Mouse (Mus musculus) midbrain, embryonic 11.5 days (tissue): ENCODE measurements around the gene Phldb2. TPM values are rescaled to one million over a fixed set of nuclear protein-coding genes. Genes with fewer than 3 reads are reported as not detected.

Experiments
- ATAC-seq: fragments of 200-750 bp; cut with Nextera tagmentation; 2 replicates; pipeline ENCODE4 v1.8.0; 2017; ENCODE audit warnings: moderate TSS enrichment, moderate library complexity; ENCODE audit not compliant: low FRiP score
- DNase-seq: peaks from one replicate; pipeline ENCODE4 v3.0.0; 2015; ENCODE audit warnings: low spot score; ENCODE audit errors: missing footprints
- H3K27ac ChIP-seq: fragments of 300-500 bp; sonication (generic); 2 replicates; pipeline ENCODE4 v1.5.1; 2014; ENCODE audit warnings: low read depth, low read length
- H3K27me3 ChIP-seq: fragments of 300-500 bp; sonication (generic); 2 replicates; pipeline ENCODE4 v1.6.1; 2014; ENCODE audit warnings: mild to moderate bottlenecking, low read length, moderate library complexity, mixed read lengths; ENCODE audit not compliant: control insufficient read depth, insufficient read depth
- H3K36me3 ChIP-seq: fragments of 300-500 bp; sonication (generic); 2 replicates; pipeline ENCODE4 v1.6.1; 2014; ENCODE audit warnings: mild to moderate bottlenecking, low read length, moderate library complexity, mixed read lengths; ENCODE audit not compliant: control insufficient read depth, insufficient read depth
- H3K4me1 ChIP-seq: fragments of 300-500 bp; sonication (generic); 2 replicates; pipeline ENCODE4 v1.6.1; 2014; ENCODE audit warnings: low read length; ENCODE audit not compliant: control insufficient read depth, insufficient read depth
- H3K4me2 ChIP-seq: fragments of 300-500 bp; sonication (generic); 2 replicates; pipeline ENCODE4 v1.6.1; 2014; ENCODE audit warnings: mild to moderate bottlenecking, moderate library complexity
- H3K4me3 ChIP-seq: fragments of 300-500 bp; sonication (generic); 2 replicates; pipeline ENCODE4 v1.5.1; 2014; ENCODE audit warnings: low read depth, low read length
- H3K9ac ChIP-seq: fragments of 300-500 bp; sonication (generic); 2 replicates; pipeline ENCODE4 v1.6.1; 2014; ENCODE audit warnings: low read length
- H3K9me3 ChIP-seq: fragments of 300-500 bp; sonication (generic); 2 replicates; pipeline ENCODE4 v1.6.1; 2016; ENCODE audit warnings: low read length; ENCODE audit not compliant: control insufficient read depth
- WGBS: fragments of 180-500 bp; shearing (Covaris S2); extraction: QIAGEN DNeasy Blood & Tissue Kit; methylation state at CpG from one replicate; pipeline ENCODE4 v1.1.7; 2014; 5-methylcytosine and 5-hydroxymethylcytosine counted together
- polyA plus RNA-seq: library from polyadenylated mRNA; unstranded; fragments of >200 nt; fragmentation: Nextera tagmentation; extraction: Ambion mirVana; gene quantifications from 2 replicates; pipeline ENCODE4 v1.2.1, GENCODE M21; 2014

Phldb2 gene
- polyA plus RNA-seq, 1 experiment from 2014 or later: 28.2 TPM

- no peaks in the 10 kb centered on the region for H3K4me1 ChIP-seq
- no peak for DNase-seq
- H3K27ac ChIP-seq: no peak overlapping the region
- WGBS: 95% methylated on average over 10 of the region's 10 CpGs
- H3K4me2 ChIP-seq: no peak overlapping the region
- H3K9ac ChIP-seq: no peak overlapping the region
- no peak for ATAC-seq
- H3K36me3 ChIP-seq: peaks cover 11% of the 10 kb centered on the region; the same call in 1 of the 2 replicates
- H3K4me3 ChIP-seq: no peak overlapping the region
- no peaks in the 10 kb centered on the region for H3K27me3 ChIP-seq
- no peaks in the 10 kb centered on the region for H3K9me3 ChIP-seq
Observed at GRCm38 (mm10) chr16:45825309-45825708, 128.1 kb downstream of the Phldb2 start.

- Histone ChIP-seq H3K27ac (no peak overlapping the region), H3K36me3 (peaks cover 11% of the 10 kb centered on the region; the same call in 1 of the 2 replicates), H3K9me3 (no peaks in the 10 kb centered on the region), H3K9ac (no peak overlapping the region), H3K4me3 (no peak overlapping the region), H3K4me1 (no peaks in the 10 kb centered on the region), H3K27me3 (no peaks in the 10 kb centered on the region), H3K4me2 (no peak overlapping the region)
- WGBS: 91% methylated on average over 4 of the region's 4 CpGs
- DNase-seq (no peak), ATAC-seq (no peak)
Observed at GRCm38 (mm10) chr16:45824025-45824424, 129.4 kb downstream of the Phldb2 start.

- ATAC-seq: no peak
- Histone ChIP-seq H3K4me3 (no peak overlapping the region), H3K27ac (no peak overlapping the region)
Observed at GRCm38 (mm10) chr16:45819911-45820310, 133.5 kb downstream of the Phldb2 start.

GRCm38 (mm10) chr16:45817795-45818194, 135.6 kb downstream of the Phldb2 start:
- no peak overlapping the region for H3K4me3 ChIP-seq
- no peaks in the 10 kb centered on the region for H3K27me3 ChIP-seq
- no peak overlapping the region for H3K4me2 ChIP-seq
- no peaks in the 10 kb centered on the region for H3K4me1 ChIP-seq
- no peak for DNase-seq
- H3K36me3 ChIP-seq: no peaks in the 10 kb centered on the region
- no peak overlapping the region for H3K9ac ChIP-seq
- no peak for ATAC-seq
- no peak overlapping the region for H3K27ac ChIP-seq
- H3K9me3 ChIP-seq: no peaks in the 10 kb centered on the region
- 95% methylated on average over 3 of the region's 3 CpGs for WGBS

More at GRCm38 (mm10) chr16:45819911-45820310, 133.5 kb downstream of the Phldb2 start:
- no peak overlapping the region for H3K9ac ChIP-seq
- peaks cover 4% of the 10 kb centered on the region; the same call in 1 of the 2 replicates for H3K36me3 ChIP-seq
- 87% methylated on average over 4 of the region's 4 CpGs for WGBS
- H3K9me3 ChIP-seq: no peaks in the 10 kb centered on the region
- H3K4me1 ChIP-seq: no peaks in the 10 kb centered on the region
- no peaks in the 10 kb centered on the region for H3K27me3 ChIP-seq
- DNase-seq: no peak
- no peak overlapping the region for H3K4me2 ChIP-seq

GRCm38 (mm10) chr16:45816670-45817069, 136.7 kb downstream of the Phldb2 start:
- no peaks in the 10 kb centered on the region for H3K9me3 ChIP-seq
- no peak overlapping the region for H3K27ac ChIP-seq
- H3K4me1 ChIP-seq: no peaks in the 10 kb centered on the region
- H3K9ac ChIP-seq: no peak overlapping the region
- no peaks in the 10 kb centered on the region for H3K27me3 ChIP-seq
- no peak overlapping the region for H3K4me2 ChIP-seq
- H3K4me3 ChIP-seq: no peak overlapping the region
- DNase-seq (no peak), ATAC-seq (no peak)
- H3K36me3 ChIP-seq: no peaks in the 10 kb centered on the region

GRCm38 (mm10) chr16:45814611-45815010, 138.8 kb downstream of the Phldb2 start:
- Histone ChIP-seq H3K36me3 (no peaks in the 10 kb centered on the region), H3K4me1 (no peaks in the 10 kb centered on the region), H3K27ac (no peak overlapping the region), H3K4me3 (no peak overlapping the region), H3K27me3 (no peaks in the 10 kb centered on the region), H3K9me3 (no peaks in the 10 kb centered on the region), H3K9ac (no peak overlapping the region), H3K4me2 (no peak overlapping the region)
- ATAC-seq (no peak), DNase-seq (no peak)
- 84% methylated on average over 3 of the region's 3 CpGs for WGBS

GRCm38 (mm10) chr16:45811788-45812187, 141.6 kb downstream of the Phldb2 start:
- Histone ChIP-seq H3K27ac (no peak overlapping the region), H3K9ac (no peak overlapping the region), H3K9me3 (no peaks in the 10 kb centered on the region), H3K36me3 (no peaks in the 10 kb centered on the region), H3K4me1 (no peaks in the 10 kb centered on the region), H3K4me3 (no peak overlapping the region), H3K4me2 (no peak overlapping the region), H3K27me3 (no peaks in the 10 kb centered on the region)
- ATAC-seq (no peak), DNase-seq (no peak)

- Histone ChIP-seq H3K4me2 (no peak overlapping the region), H3K27me3 (no peaks in the 10 kb centered on the region), H3K9ac (no peak overlapping the region), H3K4me3 (no peak overlapping the region), H3K36me3 (no peaks in the 10 kb centered on the region), H3K27ac (no peak overlapping the region), H3K9me3 (no peaks in the 10 kb centered on the region), H3K4me1 (no peaks in the 10 kb centered on the region)
- DNase-seq (no peak), ATAC-seq (no peak)
- 87% methylated on average over 6 of the region's 6 CpGs for WGBS
Observed at GRCm38 (mm10) chr16:45810829-45811326, 142.5 kb downstream of the Phldb2 start.

GRCm38 (mm10) chr16:45810155-45810554, 143.2 kb downstream of the Phldb2 start:
- no peak overlapping the region for H3K4me3 ChIP-seq
- H3K9ac ChIP-seq: no peak overlapping the region
- H3K4me2 ChIP-seq: no peak overlapping the region
- DNase-seq (no peak), ATAC-seq (no peak)
- no peaks in the 10 kb centered on the region for H3K4me1 ChIP-seq
- no peaks in the 10 kb centered on the region for H3K36me3 ChIP-seq
- no peaks in the 10 kb centered on the region for H3K27me3 ChIP-seq
- 79% methylated on average over 2 of the region's 2 CpGs for WGBS
- H3K9me3 ChIP-seq: no peaks in the 10 kb centered on the region
- H3K27ac ChIP-seq: no peak overlapping the region
